Mouse (Mus musculus): ENCODE data around the gene Bloc1s6.

Bloc1s6 gene

DNA sequence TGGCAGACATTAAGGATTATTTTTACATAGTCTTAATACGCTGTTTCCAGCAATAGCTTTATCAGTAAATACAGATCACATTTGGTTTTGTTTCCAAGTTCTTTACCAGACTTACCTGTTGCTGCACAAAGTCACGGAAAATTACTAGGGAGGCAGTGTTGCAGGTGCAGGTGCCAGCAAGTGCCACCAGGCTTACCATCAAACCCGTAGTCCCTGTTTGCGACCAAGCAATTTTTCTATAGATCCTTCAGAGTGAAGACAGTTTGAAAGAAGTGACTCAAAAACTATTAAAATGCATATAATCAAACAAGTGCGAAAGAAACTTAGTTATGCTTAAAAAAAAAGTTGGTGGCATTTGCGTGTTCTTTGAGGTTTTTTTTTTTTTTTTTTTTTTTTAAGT lies 26.2 kb downstream of the Bloc1s6 start:
- DNase-seq (ENCODE audit: low read depth, low spot score) = no peak

DNA sequence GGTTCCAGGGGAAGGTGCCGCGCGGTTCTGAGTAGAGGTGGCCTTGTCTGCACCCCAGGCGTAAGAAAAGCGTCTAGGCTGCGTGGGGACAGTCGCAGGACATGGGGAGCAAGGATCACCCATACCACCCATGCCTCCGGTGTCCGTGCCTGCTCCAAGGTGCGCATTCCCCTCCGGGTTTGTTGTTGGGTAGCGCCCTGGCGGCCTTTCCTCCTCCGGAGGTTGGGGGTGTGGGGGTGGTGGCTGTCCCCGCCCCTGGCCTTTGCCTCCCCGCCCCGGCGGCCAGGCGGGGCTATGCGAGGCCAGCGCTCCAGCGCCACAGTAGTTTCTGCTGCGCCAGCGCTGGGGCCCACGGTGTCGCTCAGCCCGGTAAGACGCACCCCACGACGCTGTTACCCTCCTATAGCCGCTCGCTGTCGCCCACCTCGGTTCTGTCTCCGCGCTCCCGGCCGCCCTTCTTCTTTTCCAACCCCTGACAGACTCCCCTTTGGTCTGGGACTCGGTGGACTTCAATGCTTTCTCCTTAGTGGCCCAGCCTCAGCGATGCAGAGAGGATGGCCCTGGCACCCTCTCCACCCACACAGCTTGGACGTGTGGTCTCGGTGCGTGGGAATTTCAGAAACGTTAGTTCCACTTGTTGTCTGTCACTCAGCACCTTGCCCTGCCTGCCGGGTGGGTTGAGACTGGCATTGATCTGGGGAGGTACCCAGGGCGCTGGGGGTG lies 26.9 kb downstream of the Bloc1s6 start, which contains the start of gene Sqor:
Gene Sqor, plus strand, starts transcription at position 167 of the 723 bp plus-strand sequence.
- DNase-seq (ENCODE audit: low read depth, low spot score) = no peak

DNA sequence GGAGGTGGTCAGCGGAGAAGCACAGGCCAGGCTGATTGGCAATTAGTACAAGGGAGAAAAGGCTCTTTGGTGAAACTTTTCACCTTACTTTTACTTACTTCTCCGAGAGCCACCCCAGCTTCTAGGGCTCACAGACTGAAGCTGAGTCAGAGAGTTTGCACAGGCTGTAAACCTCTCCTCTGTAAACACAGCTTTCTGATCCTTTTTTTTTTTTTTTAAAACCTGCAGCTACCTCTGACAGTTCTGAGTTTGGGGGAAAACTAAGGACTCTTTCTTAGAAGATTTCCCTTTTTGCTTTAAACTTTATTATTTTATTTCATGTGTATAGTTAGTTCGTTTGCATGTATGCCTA lies 27.5 kb downstream of the Bloc1s6 start:
- DNase-seq (ENCODE audit: low read depth, low spot score) = no peak

DNA sequence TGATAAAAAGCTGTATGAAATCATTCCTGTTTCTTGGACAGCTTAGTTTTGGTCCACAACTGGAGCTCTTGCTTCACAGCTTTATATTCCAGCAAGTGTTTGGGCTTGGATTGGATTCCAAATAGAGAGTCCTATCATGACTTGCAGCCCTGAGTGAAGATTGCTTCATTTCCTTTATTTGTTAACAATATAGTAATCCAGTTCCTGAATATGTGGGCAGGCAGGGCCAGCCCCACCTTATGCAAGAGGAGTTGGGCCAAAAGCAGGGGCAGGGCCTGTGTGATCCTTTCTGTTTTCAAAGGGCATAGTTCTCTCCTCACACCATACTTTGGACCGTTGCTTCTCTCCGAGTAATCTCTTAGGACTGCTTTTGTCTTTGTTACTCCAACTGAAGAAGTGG lies 32.7 kb downstream of the Bloc1s6 start:
- DNase-seq (ENCODE audit: low read depth, low spot score) = no peak

DNA sequence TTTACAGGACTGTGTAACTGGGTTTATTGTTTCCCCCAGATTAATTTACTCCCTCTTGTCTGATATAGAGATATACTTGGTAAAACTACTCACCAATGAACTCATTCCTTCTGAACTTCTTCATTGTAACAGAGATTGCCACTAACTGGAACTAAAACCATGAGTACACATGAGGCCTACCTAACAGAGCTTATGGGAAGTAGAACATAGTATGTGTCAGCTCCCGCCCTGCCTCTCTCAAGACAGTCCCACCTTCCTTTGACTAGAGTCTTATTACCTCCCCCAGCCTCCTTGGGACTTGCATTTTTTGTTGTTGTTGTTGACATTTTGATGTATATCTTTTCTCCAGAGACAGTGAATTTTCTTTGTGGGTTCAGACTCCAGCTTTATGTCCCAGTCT lies 34.6 kb downstream of the Bloc1s6 start:
- no peak for DNase-seq (ENCODE audit: low read depth, low spot score)

DNA sequence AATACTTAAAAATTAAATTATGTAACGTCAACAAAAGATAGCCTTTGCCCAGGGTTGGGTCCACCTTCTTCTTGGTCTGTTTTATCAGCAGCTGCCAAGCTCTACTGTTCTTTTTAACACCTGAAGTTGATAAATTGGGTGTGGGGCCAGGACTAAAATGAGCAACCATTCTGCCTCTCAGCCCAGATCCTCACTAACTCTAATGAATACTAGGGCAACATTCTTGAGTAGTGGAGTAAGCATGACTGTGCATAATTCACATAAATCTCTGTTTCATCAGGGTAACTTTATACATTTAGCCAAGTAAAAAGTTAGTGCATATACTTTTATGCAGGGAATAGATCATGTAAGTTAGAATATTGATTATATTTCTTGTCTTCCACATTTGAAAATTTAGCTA lies 37.2 kb downstream of the Bloc1s6 start:
- DNase-seq (ENCODE audit: low read depth, low spot score) = no peak

DNA sequence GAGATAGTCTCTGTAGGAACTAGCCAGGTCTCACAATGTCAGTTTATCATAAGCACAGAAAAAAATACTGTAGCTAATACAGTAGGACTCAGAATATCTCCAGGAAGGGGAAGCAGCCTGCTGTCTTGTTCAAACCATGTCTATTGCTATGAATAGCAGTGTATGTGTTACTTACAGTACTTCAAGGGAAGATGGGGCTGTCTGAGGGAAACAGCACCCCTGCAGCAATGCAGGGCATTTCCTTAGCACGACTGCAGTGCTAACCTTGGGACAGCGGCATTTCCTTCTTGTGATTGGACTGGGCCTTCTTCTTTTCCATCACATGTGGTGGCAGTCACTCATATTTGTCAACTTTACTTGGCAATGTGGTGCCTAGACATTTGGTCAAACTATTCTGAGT lies 38.5 kb downstream of the Bloc1s6 start:
- DNase-seq (ENCODE audit: low read depth, low spot score) = no peak

DNA sequence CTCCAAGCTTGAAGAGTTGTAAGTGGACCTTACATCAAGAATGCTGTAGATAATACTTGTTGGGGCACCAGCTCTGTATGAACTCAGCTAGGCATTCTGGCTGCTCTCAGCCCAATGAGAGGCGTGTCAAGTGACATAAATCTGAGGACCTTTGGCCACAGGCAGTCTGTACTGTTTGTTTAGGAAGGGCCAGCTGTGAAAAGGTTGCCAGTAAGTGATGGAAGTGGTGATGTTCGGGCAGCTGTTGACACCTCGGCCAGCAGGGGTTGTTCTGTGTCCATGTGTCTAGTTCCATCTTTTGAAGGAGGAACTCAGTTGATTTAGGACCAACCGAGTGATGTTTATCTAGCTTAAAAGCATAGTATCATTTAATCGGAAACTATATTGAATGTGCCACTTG lies 41.7 kb downstream of the Bloc1s6 start:
- DNase-seq (ENCODE audit: low read depth, low spot score) = no peak

DNA sequence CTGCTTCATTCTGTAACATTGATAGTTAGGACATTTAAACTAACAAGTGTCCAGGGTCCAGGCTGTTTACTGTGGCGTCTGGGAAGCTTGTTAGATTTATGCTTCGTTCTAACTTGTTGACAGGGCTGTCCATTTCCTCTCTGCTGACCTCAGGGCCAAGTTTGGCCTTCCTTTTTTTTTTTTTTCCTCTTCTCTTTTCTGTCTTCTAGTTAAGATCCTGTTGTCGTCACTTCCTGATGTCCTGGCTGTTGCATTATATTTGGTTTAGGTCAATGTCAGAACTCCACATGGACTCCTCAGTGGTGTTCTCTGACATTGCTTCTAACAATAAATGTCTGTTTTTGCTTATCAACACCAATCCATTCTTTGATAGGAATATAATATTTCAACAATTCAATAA lies 42.1 kb downstream of the Bloc1s6 start:
- DNase-seq (ENCODE audit: low read depth, low spot score) = no peak

DNA sequence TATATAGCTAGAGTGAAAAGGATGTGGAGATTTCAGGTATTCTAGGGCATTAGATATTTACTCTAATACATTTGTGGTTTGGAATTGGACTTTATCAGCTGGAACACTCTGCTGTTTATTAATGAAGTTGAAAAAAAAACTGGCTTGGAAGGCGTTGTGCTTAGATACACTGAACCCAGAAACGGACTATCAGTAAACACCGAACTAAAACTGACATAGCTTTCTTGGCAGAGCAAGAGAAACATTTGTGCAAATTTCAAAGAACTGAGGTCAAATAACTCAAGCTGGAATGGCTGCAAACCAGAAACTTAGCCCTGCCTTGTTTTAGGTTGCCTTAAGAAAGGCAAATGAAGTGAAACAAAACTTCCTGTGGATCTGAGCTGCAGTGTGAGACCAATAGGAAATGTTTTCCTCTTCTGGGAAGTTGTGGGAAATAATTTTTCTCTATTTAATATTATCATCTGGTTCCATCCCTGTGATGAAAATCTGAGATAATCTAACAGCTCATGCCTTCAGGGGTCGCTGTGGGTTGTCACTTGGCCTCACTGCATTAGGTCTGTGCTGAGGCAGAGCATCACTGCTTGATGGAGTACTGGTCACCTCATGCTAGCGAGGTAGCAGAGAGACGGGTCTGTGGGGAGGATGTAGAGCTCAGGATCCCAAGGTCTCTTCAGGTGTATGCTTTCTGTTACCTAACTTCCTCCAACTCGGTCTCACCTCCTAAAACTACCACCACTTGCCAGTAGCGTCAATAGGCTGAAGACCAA lies 43.5 kb downstream of the Bloc1s6 start:
- no peak for DNase-seq (ENCODE audit: low read depth, low spot score)

DNA sequence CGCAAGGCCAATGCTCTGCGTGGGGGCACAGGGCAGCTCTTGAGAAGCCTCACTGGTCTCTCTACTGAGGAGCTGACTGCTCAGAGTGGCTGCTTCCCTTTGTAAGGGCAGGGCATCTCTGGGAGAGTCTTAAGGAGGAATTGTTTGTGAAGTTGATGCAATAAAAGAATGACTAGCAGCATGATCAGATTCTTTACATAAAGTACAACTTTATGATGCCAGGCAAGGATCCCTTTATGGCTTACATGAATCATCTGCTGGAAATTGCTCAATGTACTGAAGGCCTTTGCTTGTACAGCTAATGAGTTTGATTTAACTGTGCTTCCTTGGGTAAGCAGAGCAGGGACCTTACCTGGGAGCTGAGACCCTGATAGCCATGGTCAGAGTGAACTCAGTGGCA lies 45.4 kb downstream of the Bloc1s6 start:
- no peak for DNase-seq (ENCODE audit: low read depth, low spot score)

DNA sequence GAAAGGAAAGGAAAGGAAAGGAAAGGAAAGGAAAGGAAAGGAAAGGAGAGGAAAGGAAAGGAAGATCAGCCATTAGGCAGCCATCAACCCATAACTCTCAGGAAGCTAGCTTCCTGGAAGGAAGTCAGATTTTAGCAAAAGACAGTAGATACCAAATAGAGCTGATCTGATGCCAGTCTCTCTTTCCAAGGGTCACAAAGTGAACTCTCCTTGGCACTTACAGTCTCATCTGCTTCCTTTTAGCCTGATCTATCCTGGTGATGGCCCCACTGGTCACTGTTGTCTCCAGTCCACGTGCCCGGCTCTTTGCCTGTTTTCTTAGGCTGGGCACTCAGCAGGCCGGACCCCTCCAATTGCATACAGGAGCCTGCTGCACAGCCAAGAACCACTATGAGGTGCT lies 46.4 kb downstream of the Bloc1s6 start:
- DNase-seq (ENCODE audit: low read depth, low spot score) = no peak

DNA sequence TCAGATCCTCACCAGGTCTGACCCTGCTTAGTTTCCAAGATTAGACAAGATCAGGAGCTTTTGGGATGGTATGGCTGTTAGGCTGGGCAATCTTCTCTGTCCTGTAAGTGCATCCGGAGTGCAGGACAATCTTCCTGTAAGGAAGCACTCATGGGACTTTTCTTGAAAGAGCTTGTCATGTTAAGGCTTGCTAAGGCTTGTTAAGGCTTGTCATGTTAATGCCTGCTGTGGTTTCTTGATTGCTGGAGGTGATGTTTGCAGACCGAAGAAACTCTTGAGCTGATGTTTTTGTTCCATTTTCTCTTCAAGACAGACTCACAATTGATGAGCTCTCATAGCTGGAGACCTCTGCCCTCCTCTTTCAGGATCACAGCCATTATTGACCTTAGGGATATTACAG lies 47.9 kb downstream of the Bloc1s6 start:
- no peak for DNase-seq (ENCODE audit: low read depth, low spot score)

DNA sequence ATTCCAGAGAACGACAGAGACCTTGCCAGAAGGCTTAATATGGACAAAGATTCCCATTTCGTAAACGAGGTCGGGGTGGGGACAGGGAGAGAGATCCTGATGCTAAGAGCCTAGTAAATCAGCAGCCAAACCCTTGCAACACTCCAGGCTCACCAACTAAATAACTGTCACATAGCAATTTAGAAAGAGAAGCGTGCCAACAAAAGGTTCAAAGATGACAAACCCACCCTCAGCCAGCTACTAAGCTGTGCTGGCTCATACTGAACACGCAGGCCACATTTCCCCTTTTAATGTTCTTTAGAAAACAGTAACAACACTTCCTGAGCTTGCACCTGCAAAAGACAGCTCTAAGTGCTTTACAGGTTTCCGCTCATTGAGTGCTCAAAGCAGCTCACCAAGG lies 51.0 kb downstream of the Bloc1s6 start:
- DNase-seq (ENCODE audit: low read depth, low spot score) = no peak

DNA sequence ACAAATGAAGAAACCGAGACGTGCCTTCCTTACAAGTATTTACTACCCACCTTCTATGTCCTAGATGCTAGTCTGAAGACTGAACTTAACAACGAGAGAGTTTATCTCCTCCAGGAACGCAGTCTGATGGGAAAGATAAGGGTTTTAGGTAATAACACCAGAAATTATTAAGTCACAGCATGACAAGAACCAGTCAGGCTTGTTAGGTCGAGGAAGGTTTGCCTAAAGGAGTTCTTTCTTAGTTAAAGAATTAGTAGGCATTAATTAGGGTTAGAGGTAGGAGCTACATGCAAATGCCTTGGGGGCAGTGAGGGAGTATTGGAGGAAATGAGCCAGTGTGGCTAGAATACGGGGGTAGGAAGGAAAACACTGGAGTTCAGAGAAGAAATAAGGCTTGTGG lies 51.4 kb downstream of the Bloc1s6 start:
- DNase-seq (ENCODE audit: low read depth, low spot score) = no peak

Data from retina, postnatal 7 days (tissue).